Mouse (Mus musculus): ENCODE measurements at regions not wholly inside any gene's neighbourhood (a gene's known extent, or its start where the extent isn't known, plus 50 kb on each side); places are given as distances from the start of the nearest gene placed in this dataset.

DNA sequence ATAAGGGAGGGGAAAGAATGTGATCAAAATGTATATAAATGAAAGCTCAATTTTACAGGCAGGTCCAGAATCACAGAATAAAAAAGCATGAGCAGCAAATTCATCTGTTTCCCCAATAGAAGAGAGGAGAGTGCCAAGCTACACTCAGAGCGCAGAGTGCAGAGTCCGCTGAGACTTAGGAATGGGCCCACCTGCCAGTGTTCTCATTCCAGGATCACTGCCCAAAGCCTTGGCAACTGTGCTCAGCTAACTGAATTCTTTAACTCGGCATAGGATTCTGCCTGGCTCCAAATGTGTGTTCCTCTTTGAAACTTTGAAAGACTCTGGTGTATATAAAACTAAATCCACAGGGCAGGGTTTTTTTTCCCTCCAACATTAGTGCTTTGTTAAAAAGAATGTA, 84.4 kb upstream of the Akirin2 start:
- H3K27ac ChIP-seq (replicated peaks), result no peak overlapping the region
- ATAC-seq (ENCODE audit: low FRiP score), result no peak
- no peaks in the 10 kb centered on the region for H3K9me3 ChIP-seq (replicated peaks)
- no peaks in the 10 kb centered on the region for H3K36me3 ChIP-seq
- no peaks in the 10 kb centered on the region for H3K4me1 ChIP-seq
- WGBS, result 78% methylated on average over 3 of the region's 3 CpGs
- H3K9ac ChIP-seq (replicated peaks), result no peak overlapping the region
- no peak overlapping the region for H3K4me2 ChIP-seq
- H3K4me3 ChIP-seq (replicated peaks), result no peak overlapping the region
- H3K27me3 ChIP-seq (replicated peaks), result no peaks in the 10 kb centered on the region

- Histone ChIP-seq H3K4me1 (no peaks in the 10 kb centered on the region), H3K27me3 (replicated peaks) (no peaks in the 10 kb centered on the region), H3K4me2 (no peak overlapping the region), H3K27ac (replicated peaks) (no peak overlapping the region), H3K9me3 (replicated peaks) (no peaks in the 10 kb centered on the region), H3K4me3 (replicated peaks) (no peak overlapping the region), H3K9ac (replicated peaks) (no peak overlapping the region), H3K36me3 (no peaks in the 10 kb centered on the region)
- 67% methylated on average over 9 of the region's 9 CpGs for WGBS
- no peak for ATAC-seq (ENCODE audit: low FRiP score)
Measured at GRCm38 (mm10) chr4:34468096-34468495, 82.6 kb upstream of the Akirin2 start.

DNA sequence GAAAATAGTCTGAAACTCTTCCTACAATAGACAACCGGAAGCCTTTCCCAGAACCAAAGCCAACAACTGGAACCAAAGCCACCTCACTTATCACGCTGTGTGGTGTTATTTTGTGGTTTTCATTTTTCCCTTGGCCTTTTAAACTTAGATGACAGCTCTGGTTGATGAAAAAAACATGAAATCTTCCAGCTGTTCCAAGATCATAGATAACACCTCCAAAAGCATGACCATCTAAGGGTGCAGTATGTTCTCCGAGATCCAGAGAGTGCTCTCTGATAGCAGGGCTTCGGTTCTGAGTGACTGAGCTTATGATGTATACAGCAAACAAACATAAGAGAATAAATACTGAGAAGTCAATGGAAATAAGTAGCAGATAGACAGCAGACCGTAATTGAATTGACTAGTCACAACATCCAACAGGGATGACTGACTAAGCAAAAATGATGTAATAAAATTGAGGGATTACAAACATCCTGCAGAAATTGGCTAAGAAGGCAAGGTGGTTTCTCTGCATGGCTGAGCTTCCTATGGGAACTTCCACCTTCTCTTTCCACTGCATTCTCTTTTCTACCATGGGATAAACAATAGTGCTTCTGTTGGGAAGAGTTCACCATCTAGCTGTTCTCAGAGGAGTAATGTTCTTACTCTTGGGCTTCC, 74.8 kb upstream of the Akirin2 start:
- WGBS, result 93% methylated on average over 5 of the region's 5 CpGs
- Histone ChIP-seq H3K4me1 (no peaks in the 10 kb centered on the region), H3K4me2 (no peak overlapping the region), H3K27me3 (replicated peaks) (no peaks in the 10 kb centered on the region), H3K9ac (replicated peaks) (no peak overlapping the region), H3K36me3 (no peaks in the 10 kb centered on the region), H3K4me3 (replicated peaks) (no peak overlapping the region), H3K27ac (replicated peaks) (no peak overlapping the region), H3K9me3 (replicated peaks) (no peaks in the 10 kb centered on the region)
- ATAC-seq (ENCODE audit: low FRiP score), result no peak

GRCm38 (mm10) chr4:34484273-34484672, 66.5 kb upstream of the Akirin2 start:
- H3K36me3 ChIP-seq, result no peaks in the 10 kb centered on the region
- H3K4me3 ChIP-seq (replicated peaks), result no peak overlapping the region
- H3K4me1 ChIP-seq, result no peaks in the 10 kb centered on the region
- H3K4me2 ChIP-seq, result no peak overlapping the region
- 38% methylated on average over 1 of the region's 1 CpGs for WGBS
- H3K27ac ChIP-seq (replicated peaks), result no peak overlapping the region
- no peaks in the 10 kb centered on the region for H3K9me3 ChIP-seq (replicated peaks)
- no peak for ATAC-seq (ENCODE audit: low FRiP score)
- H3K27me3 ChIP-seq (replicated peaks), result no peaks in the 10 kb centered on the region
- H3K9ac ChIP-seq (replicated peaks), result no peak overlapping the region

GRCm38 (mm10) chr4:34485574-34485973, 65.2 kb upstream of the Akirin2 start:
- Histone ChIP-seq H3K36me3 (no peaks in the 10 kb centered on the region), H3K4me1 (no peaks in the 10 kb centered on the region), H3K4me3 (replicated peaks) (no peak overlapping the region), H3K27ac (replicated peaks) (no peak overlapping the region), H3K27me3 (replicated peaks) (no peaks in the 10 kb centered on the region), H3K9me3 (replicated peaks) (no peaks in the 10 kb centered on the region), H3K4me2 (no peak overlapping the region), H3K9ac (replicated peaks) (no peak overlapping the region)
- ATAC-seq (ENCODE audit: low FRiP score), result no peak
- 86% methylated on average over 17 of the region's 17 CpGs for WGBS

DNA sequence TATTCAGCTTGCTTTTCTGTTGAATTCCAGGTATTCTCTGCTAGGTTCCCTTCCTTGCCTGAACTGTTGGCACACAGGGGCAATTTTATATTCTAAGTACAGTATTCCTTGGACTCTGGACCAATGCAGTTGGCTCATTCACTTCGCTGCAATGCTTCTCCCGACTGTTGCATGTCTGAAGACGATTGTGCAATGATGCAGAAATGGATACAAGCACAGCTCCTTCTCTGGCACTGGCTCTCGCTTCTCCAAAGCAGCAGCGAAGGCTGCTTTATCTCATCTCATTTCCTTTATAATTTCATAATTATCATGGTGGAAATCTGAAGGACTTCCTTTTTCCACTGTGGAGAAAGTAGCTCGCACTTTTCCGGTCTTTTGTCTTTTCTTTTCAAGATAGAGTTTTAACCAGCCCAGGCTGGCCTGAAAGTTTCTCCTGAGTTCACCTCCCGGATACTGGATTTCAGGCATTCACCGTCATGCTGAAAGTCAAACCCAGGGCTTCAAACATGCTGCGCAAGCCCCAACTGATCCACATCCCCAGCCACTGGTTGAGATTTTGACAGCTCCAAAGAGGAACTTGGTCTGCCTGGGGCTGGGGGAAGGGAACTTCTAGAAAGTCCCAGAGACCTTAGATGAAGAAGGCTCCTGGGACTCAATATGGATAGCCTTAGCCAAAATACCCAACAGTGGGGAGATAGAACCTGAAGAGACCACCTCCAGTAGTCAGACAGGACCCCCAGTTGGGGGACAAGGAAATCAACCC, 55.6 kb upstream of the Akirin2 start:
- Histone ChIP-seq H3K27ac (replicated peaks) (no peak overlapping the region), H3K4me2 (no peak overlapping the region), H3K4me1 (no peaks in the 10 kb centered on the region), H3K4me3 (replicated peaks) (no peak overlapping the region), H3K9me3 (replicated peaks) (no peaks in the 10 kb centered on the region), H3K9ac (replicated peaks) (no peak overlapping the region), H3K27me3 (replicated peaks) (no peaks in the 10 kb centered on the region), H3K36me3 (no peaks in the 10 kb centered on the region)
- ATAC-seq (ENCODE audit: low FRiP score), result no peak
- WGBS, result 85% methylated on average over 10 of the region's 10 CpGs

DNA sequence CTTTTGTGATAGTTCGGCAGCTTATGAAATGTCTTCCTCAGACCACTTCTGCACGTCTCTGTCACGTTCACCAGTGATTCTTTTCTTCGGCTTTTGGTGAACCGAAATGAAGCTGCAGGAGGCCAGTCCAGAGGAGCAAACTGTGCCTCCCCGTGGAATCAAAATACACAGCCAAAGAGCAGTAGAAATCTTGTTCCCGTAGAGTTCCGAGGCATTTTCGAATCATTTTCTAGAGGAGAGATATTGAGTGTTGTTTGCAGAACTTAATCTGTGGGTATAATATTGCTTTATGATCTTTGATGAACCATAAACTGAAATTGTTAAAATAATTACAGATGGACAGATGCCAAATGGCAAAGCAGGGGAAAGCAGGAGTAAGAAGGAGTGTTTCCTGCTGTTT, 52.4 kb upstream of the Akirin2 start:
- H3K27me3 ChIP-seq (replicated peaks), result no peaks in the 10 kb centered on the region
- 80% methylated on average over 9 of the region's 9 CpGs for WGBS
- ATAC-seq (ENCODE audit: low FRiP score), result no peak
- no peaks in the 10 kb centered on the region for H3K9me3 ChIP-seq (replicated peaks)
- no peak overlapping the region for H3K4me3 ChIP-seq (replicated peaks)
- no peak overlapping the region for H3K4me2 ChIP-seq
- no peak overlapping the region for H3K27ac ChIP-seq (replicated peaks)
- no peaks in the 10 kb centered on the region for H3K4me1 ChIP-seq
- no peaks in the 10 kb centered on the region for H3K36me3 ChIP-seq
- H3K9ac ChIP-seq (replicated peaks), result no peak overlapping the region

- Histone ChIP-seq H3K36me3 (no peaks in the 10 kb centered on the region), H3K27me3 (replicated peaks) (no peaks in the 10 kb centered on the region), H3K9ac (replicated peaks) (no peak overlapping the region), H3K4me2 (no peak overlapping the region), H3K4me1 (no peaks in the 10 kb centered on the region), H3K9me3 (replicated peaks) (no peaks in the 10 kb centered on the region), H3K4me3 (replicated peaks) (no peak overlapping the region), H3K27ac (replicated peaks) (no peak overlapping the region)
- WGBS, result 90% methylated on average over 7 of the region's 7 CpGs
- ATAC-seq (ENCODE audit: low FRiP score), result no peak
Measured at GRCm38 (mm10) chr4:34498781-34499180, 52.0 kb upstream of the Akirin2 start.

- no peaks in the 10 kb centered on the region for H3K4me1 ChIP-seq
- 92% methylated on average over 3 of the region's 3 CpGs for WGBS
- no peak overlapping the region for H3K27ac ChIP-seq (replicated peaks)
- no peaks in the 10 kb centered on the region for H3K27me3 ChIP-seq (replicated peaks)
- ATAC-seq (ENCODE audit: low FRiP score), result no peak
- no peaks in the 10 kb centered on the region for H3K9me3 ChIP-seq (replicated peaks)
- H3K4me3 ChIP-seq (replicated peaks), result no peak overlapping the region
- no peak overlapping the region for H3K9ac ChIP-seq (replicated peaks)
- no peaks in the 10 kb centered on the region for H3K36me3 ChIP-seq
- H3K4me2 ChIP-seq, result no peak overlapping the region
Measured at GRCm38 (mm10) chr4:34499731-34500130, 51.0 kb upstream of the Akirin2 start.
